Mouse (Mus musculus) kidney, postnatal 25 days (tissue): Measurements from ENCODE around the gene Cstl1.
"Not testable (repeated sequence)": the region's sequence is repeated elsewhere in the genome, so short reads cannot be mapped to it uniquely, and the experiment has no call there.

Experiments
- DNase-seq, 2 experiments: peaks; one replicate each; pipeline ENCODE4 v3.0.0; 2021; ENCODE audit warnings: mixed read lengths in 2 of 2

The Cstl1 gene

DNA sequence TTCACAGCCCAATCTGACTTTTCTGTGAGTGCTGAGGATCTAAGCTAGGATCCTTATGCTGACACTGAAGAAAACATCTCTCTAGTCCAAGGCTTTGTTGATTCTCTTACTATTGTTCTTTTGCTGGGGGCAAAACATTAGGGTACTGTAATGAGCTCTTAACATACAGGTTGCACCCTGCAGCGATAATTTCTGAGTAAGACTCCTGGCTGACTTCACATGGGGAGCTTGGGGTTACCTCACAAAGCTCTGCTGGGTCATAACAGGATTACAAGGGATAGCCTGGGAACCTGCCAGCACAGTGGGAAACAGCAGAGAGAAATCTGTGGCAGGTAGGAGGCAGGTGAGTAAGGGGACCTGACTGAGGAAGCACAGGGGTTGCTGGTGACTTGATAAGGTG lies at the start of gene Cstl1:
Cstl1 (plus strand) TSS at position 301 of the 400 bp plus-strand sequence.
- DNase-seq, result no peak

DNA sequence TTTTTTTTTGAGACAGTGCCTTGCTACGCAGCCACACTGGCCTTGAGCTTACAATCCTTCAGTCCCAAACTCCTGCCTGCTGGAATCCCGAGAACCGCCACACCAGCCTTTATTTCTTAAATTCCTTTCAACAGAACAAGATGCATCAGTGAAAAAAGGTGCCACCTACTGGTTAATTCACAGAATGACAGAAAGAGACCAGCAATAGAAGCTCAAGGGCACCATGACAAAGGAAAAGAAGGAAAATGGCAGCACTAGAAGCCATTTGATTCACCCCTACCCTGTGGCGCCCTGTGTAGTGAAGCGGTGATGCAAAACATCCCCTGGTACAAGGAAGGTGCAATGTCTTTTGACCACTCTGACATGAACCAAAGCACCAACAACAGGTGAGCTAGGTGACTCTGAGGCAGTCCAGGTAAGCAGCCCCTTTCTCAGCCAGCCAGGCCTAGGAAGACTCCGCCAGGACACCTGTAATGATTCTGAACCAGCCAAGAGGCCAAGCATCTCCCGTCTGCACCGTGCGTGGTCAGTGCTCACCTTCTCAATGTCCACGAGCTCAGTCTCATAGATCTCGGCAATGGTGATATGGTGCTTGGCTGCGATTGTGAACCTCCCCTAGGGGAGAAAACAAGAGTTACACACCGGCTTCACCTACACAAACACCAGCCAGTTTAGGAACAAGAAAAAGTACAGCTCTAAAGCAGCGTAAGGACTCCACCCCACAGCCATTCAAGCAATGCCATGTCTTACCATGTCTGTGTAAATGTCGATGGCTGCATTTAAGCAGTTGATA lies 43.6 kb upstream of the Cstl1 start:
- no peak for DNase-seq

DNA sequence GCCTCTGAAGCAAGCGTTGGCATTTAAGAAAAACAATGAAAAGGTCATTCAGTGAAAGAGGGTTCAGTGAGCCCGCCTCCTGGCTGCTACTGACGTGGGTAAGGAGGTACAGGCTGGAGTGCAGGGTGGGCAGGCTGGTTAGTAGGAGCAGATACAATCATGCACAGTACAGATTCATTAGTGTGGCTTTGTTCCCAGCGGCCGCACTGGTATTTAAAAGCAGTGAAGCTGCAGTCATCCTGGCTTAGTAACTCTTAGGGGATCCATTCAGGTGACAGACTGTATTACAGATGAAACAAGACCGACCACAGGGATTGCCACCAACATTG lies 43.0 kb upstream of the Cstl1 start:
- no peak for DNase-seq

DNA sequence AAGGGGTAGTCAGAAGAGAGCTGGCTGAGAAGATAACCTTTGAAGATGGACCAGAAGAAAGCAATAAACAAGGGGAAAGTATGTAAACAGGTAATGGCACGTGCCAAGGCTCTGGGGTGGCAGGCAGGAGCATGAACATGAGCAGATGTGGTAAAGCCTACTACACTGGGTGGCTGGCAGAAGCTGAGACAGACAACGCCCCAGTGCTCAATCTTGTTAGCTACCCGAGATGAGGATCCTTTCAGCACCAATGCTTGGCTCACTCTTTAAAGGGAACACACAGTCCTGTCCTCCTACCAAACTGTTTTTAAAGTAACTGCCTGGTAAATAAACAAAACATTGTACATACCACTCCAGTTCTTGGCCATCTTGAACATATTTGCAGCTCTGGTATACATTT lies 37.8 kb upstream of the Cstl1 start:
- DNase-seq, result no peak

DNA sequence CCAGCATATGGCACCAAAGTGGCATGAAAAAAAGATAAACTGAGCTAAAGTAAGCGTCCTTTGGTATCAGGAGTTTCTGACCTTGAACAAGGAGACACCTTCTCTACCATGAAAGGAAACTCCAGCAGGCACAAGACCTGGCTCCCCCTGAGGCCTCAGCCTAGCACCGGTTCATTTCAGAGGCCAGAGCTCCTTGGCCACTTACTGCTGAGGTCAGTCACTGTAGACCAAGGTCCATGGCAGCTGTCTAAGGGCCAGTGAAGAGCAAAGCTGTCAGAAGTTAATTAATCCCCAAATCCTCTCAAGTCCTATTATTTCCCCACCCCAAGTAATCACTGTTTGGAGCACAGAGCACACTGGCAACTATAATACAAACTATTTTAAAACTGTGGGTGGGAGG lies 33.1 kb upstream of the Cstl1 start:
- peak; percentile 23 to 68 for DNase-seq

DNA sequence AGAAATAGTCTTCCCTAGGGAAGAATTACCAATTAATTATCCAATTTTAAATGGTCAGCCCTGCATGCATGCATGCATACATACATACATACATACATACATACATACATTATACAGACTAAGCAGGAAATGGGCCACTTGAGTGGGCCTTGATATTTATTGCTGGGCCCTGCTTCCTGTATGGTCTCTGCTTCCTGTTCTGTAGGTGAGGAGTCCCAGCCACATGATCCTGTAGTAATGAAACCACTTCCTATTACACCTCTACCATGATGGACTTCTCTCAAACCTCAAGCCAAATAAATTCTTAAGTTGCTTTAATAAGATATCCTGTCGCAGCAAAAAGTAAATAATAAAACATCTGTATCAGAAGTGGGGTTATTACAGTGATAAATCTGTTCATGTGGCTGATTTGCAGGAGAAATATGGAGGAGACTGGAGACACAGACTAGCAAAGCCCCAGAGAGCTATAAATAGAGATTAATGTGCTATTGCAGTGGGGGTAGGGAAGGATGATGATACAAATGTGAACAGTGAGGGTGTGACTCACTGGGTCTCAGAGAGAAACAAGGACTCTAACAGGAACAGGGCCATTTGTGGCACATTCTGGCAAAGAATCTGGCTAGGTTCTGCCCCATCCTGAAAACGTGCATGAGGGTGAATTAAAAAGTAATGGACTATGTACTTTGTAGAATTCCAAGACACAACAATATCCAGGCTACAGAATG lies 30.7 kb upstream of the Cstl1 start:
- DNase-seq, result no peak

DNA sequence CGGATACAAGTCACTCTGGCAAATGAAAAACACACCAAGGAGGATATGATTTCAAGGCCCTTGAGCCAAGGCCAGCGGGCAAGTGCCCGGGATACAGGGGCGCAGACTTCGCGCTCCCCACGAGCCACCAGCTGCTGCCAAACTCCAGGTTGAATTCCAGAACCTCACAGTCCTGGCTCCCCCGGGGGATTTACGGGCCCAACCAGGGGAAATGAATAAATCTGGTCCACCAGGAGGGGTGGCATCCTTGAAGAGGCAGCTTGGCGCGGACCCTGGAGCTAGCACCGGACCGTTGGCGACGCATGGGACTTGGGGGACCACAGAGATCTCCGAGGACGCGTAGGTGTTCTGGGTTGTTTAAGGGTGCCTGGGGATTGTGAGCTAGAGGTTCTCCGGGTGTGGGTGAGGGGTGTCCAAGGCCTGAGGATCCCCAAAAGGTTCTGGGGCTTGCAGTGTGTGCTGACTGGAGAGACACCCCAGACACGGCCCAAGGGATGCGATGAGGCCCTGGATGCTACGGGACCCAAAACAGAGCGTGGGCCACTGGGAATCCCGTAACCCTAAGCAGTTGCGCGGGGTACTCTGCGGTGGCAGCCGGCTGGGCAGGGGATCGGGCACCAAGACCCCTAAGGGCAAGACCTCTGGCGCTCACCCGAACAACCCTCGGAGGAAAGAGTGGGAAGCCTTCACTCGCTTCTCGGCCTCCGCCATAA lies 18.4 kb upstream of the Cstl1 start:
- DNase-seq, result peak; percentile 14 to 42

DNA sequence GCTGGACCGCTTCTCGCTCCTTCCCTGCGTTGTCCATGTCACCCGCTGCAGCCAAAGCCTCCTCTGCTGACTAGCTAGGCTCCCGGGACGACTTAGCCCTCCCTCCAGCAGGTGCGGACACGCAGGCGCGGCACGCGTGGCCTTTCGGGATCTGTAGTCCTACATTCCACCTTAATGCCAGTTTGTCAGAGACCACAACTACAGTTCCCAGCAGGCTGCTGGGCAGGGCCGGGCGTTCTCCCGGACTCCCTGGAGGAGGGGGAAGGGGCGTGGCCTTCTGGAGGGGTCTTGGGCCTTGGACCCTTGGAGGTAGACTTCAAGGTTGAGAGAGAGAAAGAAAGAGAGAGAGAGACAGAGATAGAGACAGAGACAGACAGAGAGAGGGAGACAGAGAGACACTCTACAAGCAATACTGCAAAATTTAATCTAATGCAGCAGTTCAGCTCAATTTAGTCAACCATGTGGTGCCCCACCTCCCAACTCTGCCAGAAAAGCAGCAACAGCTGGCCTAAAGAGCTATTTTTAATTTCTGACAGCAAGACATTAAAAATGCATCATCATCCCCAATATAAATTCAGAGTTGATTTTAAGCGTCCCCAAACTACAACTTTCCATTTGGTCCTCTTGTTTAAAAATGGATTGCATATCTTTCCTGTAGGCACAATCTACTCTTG lies 17.7 kb upstream of the Cstl1 start, which contains the start of gene Napb:
Napb (minus strand) TSS at position 141 of the 674 bp plus-strand sequence.
- peak; percentile 95 to 97 for DNase-seq

DNA sequence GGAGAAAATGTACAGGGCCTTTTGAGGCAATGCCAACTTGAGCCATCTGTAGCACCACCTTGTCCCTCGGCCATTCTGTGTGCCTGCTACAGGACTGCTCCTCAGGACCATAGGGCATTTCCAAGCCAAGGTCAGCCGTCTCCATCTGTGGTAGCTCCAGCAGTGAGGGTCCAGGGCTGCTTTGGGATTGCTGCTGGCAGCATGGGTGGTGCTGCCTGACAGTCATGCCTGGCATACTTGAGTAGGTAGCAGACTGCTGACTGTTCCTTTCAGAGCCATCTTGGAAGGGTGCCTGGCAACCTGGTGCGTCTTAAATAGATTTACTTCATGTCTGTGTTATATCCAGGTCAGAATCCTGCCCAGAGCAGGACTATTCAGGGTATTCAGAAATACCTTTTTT lies 7.2 kb upstream of the Cstl1 start:
- peak in 1 of 2 experiments; percentile 39 for DNase-seq

DNA sequence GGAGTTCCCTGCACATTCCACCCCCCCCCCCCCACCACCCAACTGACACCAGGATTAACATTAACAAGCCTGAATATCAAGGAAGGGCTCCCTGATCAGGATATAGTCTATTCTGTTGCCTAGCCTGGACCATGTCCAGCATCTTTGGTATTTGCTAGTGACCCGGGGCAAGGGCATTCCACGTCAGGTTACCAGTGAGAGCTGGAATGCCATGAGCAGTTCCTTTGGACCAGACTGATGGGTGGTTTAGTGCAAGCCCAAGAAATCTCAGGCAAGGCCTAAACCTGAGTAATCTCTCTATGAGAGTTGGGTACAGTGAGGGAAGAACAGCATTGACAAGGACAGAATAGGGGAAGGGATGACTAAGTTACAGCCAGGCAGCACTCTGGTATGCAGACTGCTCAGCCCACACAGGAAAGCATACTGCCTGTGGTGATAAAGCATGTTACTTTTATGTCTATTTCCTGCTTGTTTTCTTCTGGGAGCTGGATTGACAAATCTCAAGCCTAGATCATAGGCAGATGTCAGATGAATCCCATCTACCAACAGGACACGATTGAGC lies 6.2 kb upstream of the Cstl1 start:
- DNase-seq, result peak; percentile 38 to 54

DNA sequence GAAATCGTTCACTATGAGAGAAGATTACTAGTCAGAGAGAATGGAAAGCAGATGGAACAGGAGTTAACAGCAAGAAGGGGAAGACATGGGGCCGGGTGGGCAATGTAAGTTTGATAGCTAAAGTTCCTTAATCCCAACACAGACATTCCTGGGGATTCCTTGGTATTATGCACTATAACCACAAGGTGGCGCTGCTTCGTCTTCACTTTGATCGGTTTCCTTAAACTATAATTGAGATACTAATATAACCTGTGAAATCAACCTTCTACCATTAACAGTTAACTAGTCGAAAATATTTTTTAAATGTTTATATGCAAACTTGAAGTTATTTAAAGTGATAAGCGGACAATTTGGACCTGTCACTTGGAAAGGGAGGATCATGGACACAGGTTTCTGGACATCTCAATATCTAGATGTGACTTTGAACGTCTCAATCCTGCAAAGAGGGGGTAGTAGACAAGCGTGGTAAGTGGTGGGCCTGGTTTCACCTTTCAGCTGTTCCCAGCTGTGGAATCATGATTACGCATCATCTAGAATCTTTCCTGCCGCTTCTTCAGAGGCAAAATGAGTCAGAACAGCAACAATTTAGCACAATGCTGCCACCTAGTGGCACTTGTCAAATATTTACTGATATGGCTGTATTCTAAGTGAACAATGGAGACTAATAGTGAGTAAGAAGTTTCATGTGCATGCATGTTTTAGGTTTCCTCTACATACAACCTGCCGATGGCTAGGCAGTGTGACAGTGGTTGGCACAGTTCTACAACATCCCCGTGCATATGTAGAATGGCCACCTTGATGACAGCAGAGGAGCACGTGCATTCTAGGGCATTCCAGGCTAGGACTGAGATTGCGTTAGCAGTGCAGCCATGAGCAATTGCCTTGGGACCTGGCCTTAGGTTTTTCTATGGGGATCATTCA lies 2.0 kb downstream of the Cstl1 start:
- DNase-seq, result peak; percentile 53 to 79

DNA sequence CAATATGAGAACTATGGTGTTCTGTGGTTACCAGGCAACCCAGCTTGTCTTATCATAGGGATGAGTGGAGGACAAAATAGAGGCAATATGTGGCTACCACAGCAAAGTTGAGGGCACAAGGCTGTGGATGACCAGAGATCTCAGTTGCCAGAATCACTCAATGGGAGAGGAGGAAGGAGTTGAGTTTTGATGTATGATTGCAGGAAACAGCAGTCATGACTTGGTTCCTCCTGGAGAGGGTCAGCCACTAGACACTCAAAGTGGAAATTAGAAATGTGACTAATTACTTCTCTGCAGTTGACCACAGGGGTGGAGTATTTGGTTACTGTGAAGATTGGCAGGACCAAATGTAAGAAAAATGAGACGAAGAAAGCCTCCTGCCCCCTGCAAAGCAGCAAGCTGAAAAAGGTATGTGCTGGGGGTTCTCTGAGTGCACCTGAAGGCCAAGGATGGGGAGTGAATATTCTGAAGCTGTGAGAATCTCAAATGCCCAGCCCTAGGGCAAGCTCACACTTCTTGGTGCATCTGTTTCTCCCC lies 4.2 kb downstream of the Cstl1 start:
- no peak for DNase-seq

DNA sequence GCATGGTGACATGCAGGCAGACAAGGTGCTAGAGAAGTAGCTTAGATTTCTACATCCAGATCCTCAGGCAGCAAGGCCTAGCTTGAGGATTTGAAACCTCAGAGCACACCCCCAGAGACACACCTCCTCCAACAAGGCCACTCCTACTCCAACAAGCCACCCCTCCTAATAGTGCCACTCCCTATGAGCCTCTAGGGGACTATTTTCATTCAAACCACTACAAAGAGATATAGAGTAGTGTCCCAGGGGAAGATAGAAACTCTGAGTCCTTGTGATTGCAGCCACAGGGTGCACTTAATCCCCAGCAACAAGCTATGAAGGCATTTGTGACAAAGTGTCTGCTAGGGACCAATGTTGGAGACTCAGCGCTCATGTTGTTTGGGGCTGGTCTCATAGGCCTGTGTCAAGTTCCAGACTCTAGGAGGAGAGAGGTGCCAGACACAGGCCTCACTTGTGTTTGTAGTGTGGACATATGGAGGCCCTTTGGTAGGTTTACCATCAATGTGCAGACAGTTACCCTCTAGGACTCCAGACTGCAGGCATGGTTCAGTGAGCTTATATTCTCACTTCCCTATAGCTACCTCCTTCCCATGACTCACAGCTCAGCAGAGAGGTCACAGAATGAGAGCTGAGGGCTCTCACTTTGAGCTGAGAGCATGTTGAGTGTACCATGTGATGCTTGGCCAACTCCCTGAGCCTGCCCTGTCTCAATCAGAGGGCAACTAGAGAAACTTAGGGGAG lies 13.7 kb downstream of the Cstl1 start:
- DNase-seq, result no peak

DNA sequence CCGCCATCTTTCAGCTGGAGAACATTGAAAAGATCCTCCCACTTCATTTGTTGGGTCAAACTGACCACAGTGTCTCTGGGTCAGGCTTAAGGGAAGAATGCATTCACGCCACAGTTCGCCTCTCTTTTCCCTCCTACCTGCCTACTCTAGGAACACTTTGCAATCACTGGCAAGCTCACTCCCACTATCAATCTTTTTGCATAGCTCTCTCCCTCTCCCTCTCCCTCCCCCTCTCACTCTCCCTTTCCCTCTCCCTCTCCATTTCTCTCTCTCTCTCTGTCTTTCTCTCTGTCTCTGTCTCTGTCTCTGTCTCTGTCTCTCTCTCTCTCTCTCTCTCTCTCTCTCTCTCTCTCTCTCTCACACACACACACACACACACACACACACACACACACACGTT lies 21.2 kb downstream of the Cstl1 start, which contains the start of gene Cst11:
Cst11 (minus strand) TSS at position 101 of the 400 bp plus-strand sequence.
- not testable (repeated sequence) for DNase-seq

DNA sequence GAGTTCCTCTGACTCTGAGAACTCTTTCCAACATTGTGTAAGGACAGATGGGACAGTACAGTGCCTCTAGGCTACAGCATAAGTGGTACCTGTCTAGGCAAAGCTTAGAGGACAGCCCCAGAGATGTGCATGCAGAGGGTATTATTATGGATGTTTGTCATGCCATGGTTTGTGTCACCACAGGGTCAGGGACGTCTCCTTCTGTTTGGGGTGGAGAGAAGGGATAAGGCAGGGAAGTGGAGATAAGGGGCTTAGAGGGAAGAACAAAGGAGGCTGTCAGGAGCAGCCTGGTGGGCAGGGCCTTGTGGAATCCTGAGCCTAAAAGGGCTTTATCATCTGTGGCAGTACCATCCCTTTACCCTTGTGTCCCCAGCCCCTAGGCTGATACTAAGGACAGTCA lies 31.6 kb downstream of the Cstl1 start, which contains the start of gene 8030411F24Rik:
8030411F24Rik (plus strand) TSS at position 301 of the 400 bp plus-strand sequence.
- no peak for DNase-seq

DNA sequence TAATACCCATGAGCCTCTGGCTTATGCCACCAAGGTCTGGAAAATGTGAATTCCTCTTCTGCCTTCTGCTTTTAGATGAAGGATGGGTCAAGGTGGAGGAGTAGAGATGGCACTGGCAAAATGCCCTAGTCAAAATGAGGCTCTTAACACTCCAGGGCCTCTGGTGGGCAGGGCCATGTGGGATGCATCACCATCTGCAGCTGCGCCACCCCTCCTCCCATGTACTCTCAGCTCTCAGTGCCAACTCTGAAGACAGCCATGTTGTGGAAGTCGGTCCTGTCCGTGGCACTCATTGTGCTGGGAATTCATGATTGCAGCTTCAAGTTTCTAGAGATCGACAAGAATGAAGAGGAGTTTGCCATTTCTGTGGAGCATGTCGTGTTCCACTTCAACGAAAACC lies 39.0 kb downstream of the Cstl1 start, which contains the start of gene Cst12:
Cst12 (plus strand) TSS at position 220 of the 400 bp plus-strand sequence.
- DNase-seq, result no peak

DNA sequence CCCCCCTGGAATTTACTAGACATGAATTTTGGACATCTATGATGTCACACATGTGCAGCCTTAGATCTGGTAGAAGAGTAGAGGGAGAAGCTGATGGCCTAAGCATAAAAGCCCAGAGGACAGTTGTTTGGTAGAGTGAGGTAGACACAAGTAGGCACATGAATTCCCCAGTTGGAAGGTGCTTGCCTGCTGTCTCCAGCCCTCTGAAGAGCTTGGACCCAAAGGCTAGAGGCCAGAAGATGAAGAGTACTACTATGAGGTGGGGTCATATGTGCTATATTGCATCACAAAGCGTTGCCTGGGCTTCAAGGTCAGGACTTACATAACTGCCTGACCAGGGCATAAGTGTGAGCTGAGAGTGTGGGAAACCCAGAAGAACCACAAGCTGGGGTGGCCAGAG lies 48.3 kb downstream of the Cstl1 start, which contains the start of gene Cst8:
Cst8 (plus strand) TSS at position 301 of the 400 bp plus-strand sequence.
- no peak for DNase-seq

DNA sequence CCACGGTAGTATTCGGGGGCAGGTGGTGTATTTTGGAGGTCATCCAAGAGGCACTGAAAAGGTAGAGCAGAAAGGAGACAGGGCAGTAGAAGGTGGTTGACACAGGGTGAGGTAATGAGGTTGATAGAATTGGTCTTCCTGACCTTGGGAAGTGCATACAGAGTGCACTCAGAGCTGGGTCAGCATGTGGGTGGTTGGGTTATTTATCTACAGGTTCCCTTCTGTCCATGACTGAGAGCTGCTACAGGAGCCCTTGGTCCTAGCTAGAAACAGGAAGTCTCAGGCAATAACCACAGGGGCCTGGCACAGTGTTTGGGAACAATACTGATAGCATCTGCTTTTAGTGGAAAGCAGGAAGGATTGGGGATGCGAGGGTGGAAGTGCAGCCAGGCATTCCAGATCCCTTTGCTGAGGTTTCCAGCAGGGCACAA lies 51.3 kb downstream of the Cstl1 start:
- DNase-seq, result peak; percentile 9 to 52
